Mouse (Mus musculus) liver, adult 2 months (tissue): ENCODE measurements at regions not wholly inside any gene's neighbourhood (a gene's known extent, or its start where the extent isn't known, plus 50 kb on each side); places are given as distances from the start of the nearest gene placed in this dataset.

Experiments
- DNase-seq: peaks from one replicate; pipeline ENCODE4 v3.0.0-alpha.2; 2011; ENCODE audit warnings: low read depth, low spot score; ENCODE audit errors: extremely low read depth
- H3K27ac ChIP-seq: fragments of 200-500 bp; replicated peaks from 2 replicates; pipeline ENCODE4 v1.5.1; 2012; ENCODE audit warnings: low read depth, mild to moderate bottlenecking, control low read depth, inconsistent platforms, low read length; ENCODE audit not compliant: insufficient read depth
- H3K27me3 ChIP-seq: fragments of 200-500 bp; 2 replicates; pipeline ENCODE4 v1.6.1; 2012; ENCODE audit warnings: mild to moderate bottlenecking, moderate library complexity, low read length, inconsistent platforms; ENCODE audit not compliant: control insufficient read depth, insufficient read depth
- H3K36me3 ChIP-seq: fragments of 200-500 bp; 2 replicates; pipeline ENCODE4 v1.6.1; 2012; ENCODE audit warnings: low read length, inconsistent platforms; ENCODE audit not compliant: control insufficient read depth, insufficient read depth
- H3K4me1 ChIP-seq: fragments of 200-500 bp; 2 replicates; pipeline ENCODE4 v1.6.1; 2011; ENCODE audit warnings: low read length; ENCODE audit not compliant: control insufficient read depth, insufficient read depth
- H3K4me3 ChIP-seq: fragments of 200-500 bp; 2 replicates; pipeline ENCODE4 v1.5.1; 2011; ENCODE audit warnings: low read depth, mild to moderate bottlenecking, control low read depth, low read length, moderate library complexity; ENCODE audit not compliant: insufficient read depth
- H3K79me2 ChIP-seq: fragments of 200-500 bp; 2 replicates; pipeline ENCODE4 v1.6.1; 2012; ENCODE audit warnings: inconsistent platforms, mild to moderate bottlenecking, low read length, moderate library complexity; ENCODE audit not compliant: control insufficient read depth, insufficient read depth
- H3K9ac ChIP-seq: fragments of 200-500 bp; 2 replicates; pipeline ENCODE4 v1.6.1; 2012; ENCODE audit warnings: low read depth, mild to moderate bottlenecking, control low read depth, inconsistent platforms, low read length
- CTCF ChIP-seq: fragments of 200-500 bp; IDR thresholded peaks from 2 replicates; pipeline ENCODE4 v1.5.1; 2011; ENCODE audit warnings: low read depth, low read length, control low read depth
- POLR2A ChIP-seq: fragments of 200-500 bp; IDR thresholded peaks from 2 replicates; pipeline ENCODE4 v1.6.1; 2011; ENCODE audit warnings: low read length, control low read depth; ENCODE audit not compliant: insufficient read depth; ENCODE audit errors: extremely low read depth
- WGBS: fragments of 180-500 bp; shearing (Covaris S2); methylation state at CpG from one replicate; pipeline ENCODE4 v1.1.7; 2018; 5-methylcytosine and 5-hydroxymethylcytosine counted together

DNA sequence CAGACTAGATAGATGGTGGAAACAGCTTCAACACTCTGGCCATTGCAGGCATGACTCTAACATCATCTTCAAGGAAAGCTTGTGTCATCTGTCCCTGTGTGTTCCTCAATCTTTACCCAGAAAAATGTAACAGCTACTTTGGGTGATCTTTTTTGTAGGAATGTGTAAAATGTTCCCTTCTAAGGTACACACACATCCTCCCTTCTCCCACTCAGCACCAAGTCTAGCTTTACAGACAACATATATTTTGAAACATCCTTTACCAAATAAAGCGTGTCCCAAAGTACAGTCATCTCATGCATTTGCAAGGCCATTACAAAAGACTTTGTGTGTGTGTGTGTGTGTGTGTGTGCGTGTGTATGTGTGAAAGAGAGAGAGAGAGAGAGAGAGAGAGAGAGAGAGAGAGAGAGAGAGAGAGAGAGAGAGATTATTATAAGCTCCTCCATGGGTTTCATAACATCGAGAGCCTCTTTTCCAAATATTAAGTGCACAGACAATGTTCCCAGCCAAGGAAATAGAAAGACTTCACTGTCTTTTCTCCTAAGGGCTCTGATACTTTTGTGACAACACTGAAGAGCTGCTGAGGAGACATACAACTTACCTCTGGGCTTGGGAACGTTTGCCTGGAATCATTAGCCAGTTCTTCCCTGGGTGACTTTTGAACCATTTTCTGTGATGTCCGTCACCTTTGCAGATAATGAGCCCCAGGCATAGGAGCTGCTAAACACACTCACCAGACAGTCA, 164.0 kb downstream of the Fzd1 start:
- DNase-seq: peak; percentile 34

DNA sequence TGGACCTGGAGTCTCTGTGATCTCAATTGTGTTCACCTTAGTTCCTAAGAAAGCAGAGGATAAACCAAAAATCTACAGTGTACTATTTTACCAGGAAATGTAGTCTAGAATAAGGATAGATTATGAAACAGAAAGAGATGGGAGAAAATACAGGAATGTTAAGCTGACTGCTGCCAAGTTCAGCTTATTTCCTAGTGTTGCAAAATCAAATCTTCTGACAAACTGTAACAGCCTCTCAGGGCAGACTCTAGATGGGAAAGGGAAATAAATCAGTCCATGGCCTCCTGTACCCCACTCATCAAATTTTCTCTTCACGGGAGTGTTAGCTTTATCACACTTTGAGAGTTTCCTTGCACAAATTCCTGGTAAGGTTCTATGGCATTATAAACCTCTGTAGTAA, 166.1 kb downstream of the Fzd1 start:
- TF ChIP-seq CTCF (no peak), POLR2A (no peak)
- Histone ChIP-seq H3K27me3 (no peaks in the 10 kb centered on the region), H3K4me3 (no peak overlapping the region), H3K4me1 (peaks cover 10% of the 10 kb centered on the region), H3K27ac (no peak overlapping the region), H3K36me3 (no peaks in the 10 kb centered on the region), H3K79me2 (no peaks in the 10 kb centered on the region), H3K9ac (no peak overlapping the region)
- WGBS: 47% methylated on average over 1 of the region's 1 CpGs
- DNase-seq: peak; percentile 63

More for the DNA sequence above, 164.0 kb downstream of the Fzd1 start:
- WGBS: 65% methylated on average over 5 of the region's 5 CpGs
- H3K36me3 ChIP-seq: no peaks in the 10 kb centered on the region
- TF ChIP-seq POLR2A: no peak
- no peak for TF ChIP-seq CTCF
- H3K27ac ChIP-seq: peak overlapping the region; percentile 56
- H3K9ac ChIP-seq: no peak overlapping the region
- H3K4me3 ChIP-seq: no peak overlapping the region
- no peaks in the 10 kb centered on the region for H3K27me3 ChIP-seq
- peaks cover 10% of the 10 kb centered on the region for H3K4me1 ChIP-seq
- H3K79me2 ChIP-seq: no peaks in the 10 kb centered on the region

DNA sequence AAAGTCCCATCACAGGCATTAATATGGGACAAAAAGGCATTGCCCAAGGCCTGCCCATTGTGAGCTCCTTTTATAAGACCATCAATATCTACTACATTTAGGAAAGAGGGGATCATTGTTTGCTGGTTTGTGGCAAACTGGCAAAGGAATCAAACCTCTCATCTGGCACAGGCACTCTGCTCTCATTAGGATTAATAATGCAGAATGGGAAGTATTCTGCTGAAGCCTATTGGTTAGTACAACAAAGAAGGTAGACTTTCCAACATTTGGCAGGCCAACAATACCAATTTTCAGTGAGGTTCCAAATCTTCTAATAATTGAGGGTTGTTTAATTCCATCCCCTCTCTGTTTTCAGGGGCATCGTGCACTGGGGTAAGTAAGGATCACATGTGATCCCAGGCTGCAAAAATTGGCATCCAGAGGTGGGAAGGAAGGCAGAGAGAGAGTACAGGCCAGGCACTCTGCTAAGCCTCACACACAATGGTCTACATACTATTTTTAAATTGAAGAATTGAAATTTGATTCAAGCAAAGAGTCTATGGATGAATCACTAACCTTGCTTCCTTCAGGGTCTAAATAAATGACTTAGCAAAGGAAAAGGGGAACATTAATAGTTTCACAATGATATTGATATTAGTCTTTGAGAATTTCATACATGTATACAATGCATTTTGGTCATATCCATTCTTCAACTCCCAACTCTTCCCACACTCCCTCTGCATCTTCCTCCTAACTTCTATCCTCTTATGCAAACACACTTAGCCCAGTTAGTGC, 174.9 kb downstream of the Fzd1 start:
- 80% methylated on average over 1 of the region's 1 CpGs for WGBS
- no peak for DNase-seq
- Histone ChIP-seq H3K27ac (no peak overlapping the region), H3K4me1 (no peaks in the 10 kb centered on the region), H3K36me3 (no peaks in the 10 kb centered on the region), H3K4me3 (no peak overlapping the region), H3K79me2 (no peaks in the 10 kb centered on the region), H3K27me3 (no peaks in the 10 kb centered on the region), H3K9ac (no peak overlapping the region)
- TF ChIP-seq POLR2A (no peak), CTCF (no peak)

DNA sequence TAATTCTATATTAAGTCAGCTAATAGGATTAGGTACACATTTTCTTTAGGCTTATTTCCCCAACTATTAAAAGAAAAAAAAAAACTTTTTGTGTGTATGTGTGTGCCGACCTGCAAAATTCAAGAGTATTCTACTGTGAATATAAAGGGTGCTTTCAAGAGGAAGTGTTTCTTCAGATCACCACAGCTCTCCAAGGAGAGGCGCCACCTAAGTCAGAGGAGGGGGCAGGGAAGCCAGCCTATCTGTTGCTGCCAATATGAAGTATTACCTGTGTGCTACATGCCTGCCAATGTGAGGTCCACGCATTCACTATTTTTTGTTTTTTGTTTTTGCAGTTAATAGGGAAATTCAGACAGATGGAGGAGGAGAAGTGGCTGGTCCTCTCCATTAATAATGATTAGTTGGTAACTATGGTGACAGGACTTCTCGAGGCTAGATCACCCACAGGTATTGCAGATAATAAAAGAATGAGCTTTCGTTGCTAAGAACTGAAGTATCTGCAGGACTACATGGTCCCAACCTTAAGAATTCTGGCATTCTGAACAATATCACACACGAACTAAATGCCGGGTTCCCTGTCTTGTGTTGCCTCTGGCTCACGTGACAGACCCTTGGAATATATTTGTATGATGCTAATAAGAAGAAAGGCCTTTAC, 177.5 kb downstream of the Fzd1 start:
- DNase-seq: no peak

DNA sequence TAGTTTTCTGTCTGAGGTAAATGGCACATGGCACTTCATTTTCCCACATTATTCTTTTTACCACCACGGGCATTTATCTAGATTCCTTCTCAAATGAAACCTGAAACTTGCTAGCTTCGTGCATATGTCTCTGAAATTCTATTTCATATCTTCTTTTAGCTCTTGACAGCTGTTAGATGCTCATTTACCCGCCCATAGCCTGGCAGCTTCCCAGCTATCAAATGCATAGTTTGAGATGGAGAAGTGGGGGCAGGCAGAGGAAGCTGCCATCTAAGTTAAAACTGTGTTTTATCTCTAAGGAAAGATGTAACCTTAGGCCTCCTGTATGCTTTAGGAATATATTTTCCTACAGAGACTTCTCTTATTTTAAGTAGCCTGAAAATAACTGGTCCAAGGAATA, 179.0 kb downstream of the Fzd1 start:
- H3K4me1 ChIP-seq: no peaks in the 10 kb centered on the region
- TF ChIP-seq POLR2A (no peak), CTCF (no peak)

More for the DNA sequence above, 177.5 kb downstream of the Fzd1 start:
- H3K4me3 ChIP-seq: no peak overlapping the region
- no peaks in the 10 kb centered on the region for H3K36me3 ChIP-seq
- H3K27ac ChIP-seq: no peak overlapping the region
- 88% methylated on average over 8 of the region's 8 CpGs for WGBS
- no peaks in the 10 kb centered on the region for H3K27me3 ChIP-seq
- no peaks in the 10 kb centered on the region for H3K79me2 ChIP-seq
- TF ChIP-seq POLR2A: no peak
- no peak for TF ChIP-seq CTCF
- H3K4me1 ChIP-seq: no peaks in the 10 kb centered on the region
- H3K9ac ChIP-seq: no peak overlapping the region

More for the DNA sequence above, 179.0 kb downstream of the Fzd1 start:
- 71% methylated on average over 3 of the region's 3 CpGs for WGBS
- Histone ChIP-seq H3K79me2 (no peaks in the 10 kb centered on the region), H3K27me3 (no peaks in the 10 kb centered on the region), H3K36me3 (no peaks in the 10 kb centered on the region), H3K4me3 (no peak overlapping the region), H3K27ac (no peak overlapping the region), H3K9ac (no peak overlapping the region)
- DNase-seq: no peak
